8 mouse cellular contexts compared by ENCODE assay signal in genomic region chr12:100290178-100290531, GRCm38 (mm10).
DNase-seq lines count a peak whose midpoint lies in the region; ATAC-seq lines count a peak whose summit lies in the region.

No protein-coding gene starts in this region.

- H3K9me3 ChIP-seq in forebrain, embryonic 10.5 days, result no peaks in the 10 kb centered on the region
- H3K9me3 ChIP-seq in forebrain, embryonic 11.5 days (ENCODE audit: control insufficient read depth, low read length), result no peaks in the 10 kb centered on the region
- H3K9me3 ChIP-seq in forebrain, embryonic 16.5 days (ENCODE audit: control insufficient read depth, low read length), result no peaks in the 10 kb centered on the region
- H3K9me3 ChIP-seq in limb, embryonic 10.5 days (replicated peaks), result no peaks in the 10 kb centered on the region

- no peak overlapping the region for H3K4me2 ChIP-seq in forebrain, embryonic 11.5 days (ENCODE audit: low read depth, low read length, severe bottlenecking)
- no peak overlapping the region for H3K4me2 ChIP-seq in forebrain, embryonic 16.5 days (ENCODE audit: low read length)

- peak overlapping the region; percentile 81 for H3K27ac ChIP-seq in forebrain, embryonic 10.5 days
- H3K27ac ChIP-seq in forebrain, embryonic 11.5 days (ENCODE audit: low read depth, low read length), result no peak overlapping the region
- peak overlapping the region; percentile 76 for H3K27ac ChIP-seq in forebrain, embryonic 16.5 days (ENCODE audit: low read length)
- H3K27ac ChIP-seq in limb, embryonic 10.5 days, result peak overlapping the region; percentile 70

- no peak for DNase-seq in forebrain, embryonic 10.5 days (ENCODE audit: extremely low spot score, low spot score)
- no peak for DNase-seq in forebrain, embryonic 11.5 days (ENCODE audit: low spot score)
- DNase-seq in NIH3T3 (ENCODE audit: low read depth), result peak; percentile 49
- no peak for DNase-seq in limb, embryonic 10.5 days (ENCODE audit: low spot score)
- no peak for DNase-seq in spleen, postnatal 14 days (ENCODE audit: low spot score in 2 of 2)
- no peak for DNase-seq in adrenal gland, postnatal 25 days
- DNase-seq in urinary bladder, adult 2 months (ENCODE audit: low spot score), result no peak

- ATAC-seq in forebrain, embryonic 11.5 days (replicated peaks; ENCODE audit: low FRiP score), result no peak
- no peak for ATAC-seq in forebrain, embryonic 16.5 days

- H3K4me3 ChIP-seq in forebrain, embryonic 10.5 days, result no peak overlapping the region
- H3K4me3 ChIP-seq in forebrain, embryonic 11.5 days (ENCODE audit: low read depth, low read length), result no peak overlapping the region
- no peak overlapping the region for H3K4me3 ChIP-seq in forebrain, embryonic 16.5 days (replicated peaks; ENCODE audit: low read length)
- H3K4me3 ChIP-seq in limb, embryonic 10.5 days, result no peak overlapping the region

- WGBS in forebrain, embryonic 10.5 days, result 75% methylated on average over 11 of the region's 11 CpGs
- WGBS in forebrain, embryonic 11.5 days, result 67% methylated on average over 11 of the region's 11 CpGs
- 40% methylated on average over 11 of the region's 11 CpGs for WGBS in forebrain, embryonic 16.5 days
- WGBS in limb, embryonic 10.5 days, result 68% methylated on average over 11 of the region's 11 CpGs

- no peaks in the 10 kb centered on the region for H3K27me3 ChIP-seq in forebrain, embryonic 10.5 days (ENCODE audit: poor library complexity, severe bottlenecking)
- no peaks in the 10 kb centered on the region for H3K27me3 ChIP-seq in forebrain, embryonic 11.5 days (ENCODE audit: control insufficient read depth, insufficient read depth, low read length)
- H3K27me3 ChIP-seq in forebrain, embryonic 16.5 days (replicated peaks; ENCODE audit: control insufficient read depth, insufficient read depth, low read length), result no peaks in the 10 kb centered on the region
- no peaks in the 10 kb centered on the region for H3K27me3 ChIP-seq in limb, embryonic 10.5 days (ENCODE audit: low read depth, poor library complexity, severe bottlenecking)

- peaks cover 35% of the 10 kb centered on the region for H3K4me1 ChIP-seq in forebrain, embryonic 10.5 days
- H3K4me1 ChIP-seq in forebrain, embryonic 11.5 days (replicated peaks; ENCODE audit: control insufficient read depth, insufficient read depth, low read length), result peaks cover 17% of the 10 kb centered on the region
- H3K4me1 ChIP-seq in forebrain, embryonic 16.5 days (replicated peaks; ENCODE audit: control insufficient read depth, insufficient read depth, low read length), result peaks cover 26% of the 10 kb centered on the region
- H3K4me1 ChIP-seq in limb, embryonic 10.5 days, result peaks cover 30% of the 10 kb centered on the region

- no peaks in the 10 kb centered on the region for H3K36me3 ChIP-seq in forebrain, embryonic 10.5 days (replicated peaks)
- no peaks in the 10 kb centered on the region for H3K36me3 ChIP-seq in forebrain, embryonic 11.5 days (ENCODE audit: control insufficient read depth, insufficient read depth, low read length)
- H3K36me3 ChIP-seq in forebrain, embryonic 16.5 days (ENCODE audit: control insufficient read depth, insufficient read depth), result no peaks in the 10 kb centered on the region
- H3K36me3 ChIP-seq in limb, embryonic 10.5 days, result no peaks in the 10 kb centered on the region

- H3K9ac ChIP-seq in forebrain, embryonic 11.5 days (ENCODE audit: low read length), result no peak overlapping the region
- no peak overlapping the region for H3K9ac ChIP-seq in forebrain, embryonic 16.5 days (replicated peaks; ENCODE audit: low read depth, low read length)
